Mouse (Mus musculus): ENCODE results near the gene Chchd3.

Gene Chchd3

GRCm38 (mm10) chr6:32795653-32796500 lies 264.2 kb downstream of the Chchd3 start:
- no peak for DNase-seq

GRCm38 (mm10) chr6:32793575-32793974 lies 266.5 kb downstream of the Chchd3 start:
- DNase-seq, result no peak

DNA sequence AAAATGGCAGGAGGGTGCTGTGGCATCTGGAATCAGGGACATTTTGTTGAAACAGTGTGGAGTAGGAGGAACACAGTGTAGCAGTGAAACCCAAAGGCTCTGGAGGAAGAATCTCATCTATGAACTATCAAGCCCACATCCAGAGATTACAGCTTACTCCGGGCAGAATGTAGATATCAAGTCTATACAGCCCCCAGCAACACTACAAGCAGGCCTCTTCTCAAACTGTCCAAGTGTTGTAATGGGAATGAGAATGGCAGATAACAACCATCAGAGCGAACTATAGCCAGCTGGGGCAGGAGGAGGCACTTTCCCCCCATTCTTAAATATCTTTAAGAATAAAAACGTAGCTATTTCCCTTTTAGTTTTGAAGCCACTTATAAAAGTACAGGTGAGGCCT lies 266.9 kb downstream of the Chchd3 start:
- no peak for DNase-seq

DNA sequence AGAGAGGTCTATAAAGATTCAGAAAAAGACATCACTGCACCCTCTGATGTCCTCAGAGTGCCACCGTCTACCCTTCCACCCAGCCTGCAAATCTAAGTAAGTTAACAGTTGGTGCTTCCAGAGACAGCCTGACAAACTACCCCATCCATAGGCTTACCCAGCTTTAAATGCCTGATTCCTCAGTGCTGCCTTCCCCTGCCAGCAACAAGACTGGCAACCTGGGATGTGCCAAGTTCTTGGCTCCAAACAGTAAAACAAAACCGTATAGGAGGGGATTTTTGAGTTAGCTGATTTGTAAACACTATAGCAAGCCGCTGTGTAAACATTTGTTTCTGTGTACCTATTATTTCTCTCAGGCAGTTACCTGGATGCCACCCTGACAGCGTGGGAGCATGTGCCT lies 269.6 kb downstream of the Chchd3 start:
- DNase-seq, result no peak

- no peak for DNase-seq
These were observed 272.7 kb downstream of the Chchd3 start for GRCm38 (mm10) chr6:32787399-32787798.

- DNase-seq, result no peak
These were observed 273.9 kb downstream of the Chchd3 start for GRCm38 (mm10) chr6:32786196-32786595.

DNA sequence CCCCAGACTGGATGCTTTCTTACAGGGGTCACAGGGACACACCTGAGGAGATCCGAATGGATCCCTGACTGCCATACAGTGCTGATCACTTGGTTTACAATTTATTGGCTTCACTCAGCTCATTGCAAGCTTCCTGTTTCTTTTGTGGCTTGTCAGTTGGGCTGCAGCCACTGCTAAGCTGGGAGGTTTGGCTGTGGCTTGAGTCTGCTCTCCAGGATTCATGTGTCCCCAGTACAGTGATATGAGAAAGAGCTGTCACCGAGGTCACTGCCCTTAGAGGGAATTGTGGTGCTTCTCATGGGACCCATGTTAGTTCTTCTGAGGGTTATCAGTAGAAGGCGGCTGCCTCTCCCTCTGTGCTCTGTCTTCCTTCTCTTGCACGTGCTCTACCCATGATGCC lies 277.0 kb downstream of the Chchd3 start:
- DNase-seq, result no peak

DNA sequence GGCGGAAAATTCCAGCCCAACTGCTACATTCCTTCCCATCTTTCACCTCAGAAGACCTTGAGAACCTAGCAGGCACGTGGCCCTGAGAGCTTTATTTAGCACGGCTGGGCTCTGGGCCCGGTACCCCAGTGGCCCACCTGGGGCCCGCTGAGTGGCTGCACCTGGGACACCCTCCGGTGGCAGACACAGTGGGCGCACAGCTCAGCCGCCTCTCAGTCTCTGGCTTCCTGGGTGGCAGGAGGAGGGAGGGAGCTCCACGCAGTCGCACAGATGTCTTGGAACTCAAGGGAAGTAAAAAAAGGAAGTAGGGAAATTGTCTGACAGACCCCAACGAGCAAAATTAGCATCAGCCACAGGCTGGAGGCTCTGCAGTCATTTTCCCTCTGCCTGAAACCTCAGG lies 279.5 kb downstream of the Chchd3 start:
- peak; percentile 26 to 48 for DNase-seq

DNA sequence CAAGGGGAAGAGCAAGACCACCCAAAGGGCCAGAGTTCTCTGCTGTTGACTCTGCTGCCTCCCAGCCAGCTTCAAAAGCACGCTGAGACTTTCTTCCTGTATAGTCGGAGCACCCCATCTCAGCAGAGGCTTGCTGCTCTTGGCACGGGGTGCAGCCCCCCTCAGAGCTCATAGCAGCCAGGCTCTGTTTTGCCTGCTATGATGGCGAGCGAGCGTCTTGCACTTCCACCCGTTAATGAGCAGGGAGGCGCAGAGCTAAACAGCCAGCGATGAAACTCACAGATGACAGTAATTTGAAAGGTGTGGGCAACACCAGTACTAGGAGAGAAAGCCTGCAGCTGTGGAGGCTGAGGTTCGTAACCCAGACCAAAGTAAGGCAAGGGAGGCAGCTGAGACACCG lies 283.7 kb downstream of the Chchd3 start:
- no peak for DNase-seq

- DNase-seq, result no peak
These were observed 305.5 kb downstream of the Chchd3 start for GRCm38 (mm10) chr6:32754524-32754923.

DNA sequence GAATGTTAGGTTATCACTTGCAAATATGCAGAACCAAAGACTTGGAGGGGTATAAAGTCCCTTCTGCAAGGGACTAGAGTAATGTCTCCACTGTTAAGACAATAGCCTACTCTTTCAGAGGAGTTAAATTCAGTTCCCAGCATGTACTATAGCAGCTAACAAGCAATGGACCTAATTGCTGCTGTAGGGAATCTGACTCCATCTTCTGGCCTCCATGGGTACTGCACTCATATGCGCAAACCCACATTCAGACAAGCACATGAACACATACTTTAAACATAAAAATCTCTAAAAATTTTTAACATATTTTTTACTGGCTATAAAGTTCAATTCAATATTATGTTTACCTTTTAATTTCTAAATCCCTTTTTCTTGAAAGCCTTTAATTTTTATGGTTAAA lies 310.2 kb downstream of the Chchd3 start:
- peak in 1 of 2 experiments; percentile 9 for DNase-seq

DNA sequence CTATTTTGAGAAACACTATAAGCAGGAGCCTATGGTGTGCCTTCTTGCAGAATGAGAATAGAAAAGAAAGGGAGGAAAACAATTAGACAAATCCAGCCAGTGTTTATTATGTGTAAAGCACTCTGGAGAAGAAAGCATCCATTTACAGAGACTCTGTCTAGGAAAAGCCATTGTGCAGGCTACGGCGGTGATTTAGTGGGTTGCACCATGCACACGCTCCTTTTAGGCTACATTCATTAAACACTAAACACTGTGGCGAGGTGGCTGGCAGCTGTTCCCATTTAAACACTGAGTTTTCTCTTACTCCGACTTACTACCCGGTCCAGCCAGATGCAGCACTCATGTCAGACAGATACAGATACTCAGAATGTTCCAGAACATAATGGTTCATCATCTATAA lies 311.3 kb downstream of the Chchd3 start:
- no peak for DNase-seq

DNA sequence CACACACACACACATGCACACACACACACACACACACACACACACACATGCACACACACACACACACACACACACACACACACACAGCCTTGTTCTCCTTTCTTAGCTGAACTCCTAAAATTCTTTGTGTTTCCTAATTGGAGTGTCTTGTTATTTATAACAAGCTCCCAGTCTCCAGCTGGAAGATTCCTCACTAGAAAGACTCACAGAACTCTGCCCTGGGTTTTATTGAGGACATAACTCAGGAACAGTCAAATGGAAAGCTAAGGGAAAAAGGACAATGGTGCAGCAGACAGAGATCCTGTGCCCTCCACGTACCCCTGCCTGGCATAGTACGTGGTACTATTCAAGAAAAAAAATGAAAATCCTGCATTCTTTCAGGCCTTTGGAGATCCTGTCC lies 312.7 kb downstream of the Chchd3 start:
- no peak for DNase-seq
